Mouse (Mus musculus) fibroblast of lung, adult 2 months (primary cell): Measurements from ENCODE around the gene Stx5a.

Experiments
- DNase-seq: peaks from one replicate; pipeline ENCODE4 v3.0.0-alpha.2; 2011; ENCODE audit warnings: low read depth

Stx5a gene

GRCm38 (mm10) chr19:8802130-8802821 is 61.1 kb downstream of the Stx5a start, which contains the start of gene Zbtb3:
TSS of gene Zbtb3 (plus strand) at chr19:8802555.
- DNase-seq, result peak; percentile 99

GRCm38 (mm10) chr19:8803204-8803780 is 62.1 kb downstream of the Stx5a start:
- DNase-seq, result no peak

GRCm38 (mm10) chr19:8803879-8804660 is 62.9 kb downstream of the Stx5a start:
- no peak for DNase-seq
